Mouse (Mus musculus): ENCODE measurements at regions not wholly inside any gene's neighbourhood (a gene's known extent, or its start where the extent isn't known, plus 50 kb on each side); places are given as distances from the start of the nearest gene placed in this dataset.

DNA sequence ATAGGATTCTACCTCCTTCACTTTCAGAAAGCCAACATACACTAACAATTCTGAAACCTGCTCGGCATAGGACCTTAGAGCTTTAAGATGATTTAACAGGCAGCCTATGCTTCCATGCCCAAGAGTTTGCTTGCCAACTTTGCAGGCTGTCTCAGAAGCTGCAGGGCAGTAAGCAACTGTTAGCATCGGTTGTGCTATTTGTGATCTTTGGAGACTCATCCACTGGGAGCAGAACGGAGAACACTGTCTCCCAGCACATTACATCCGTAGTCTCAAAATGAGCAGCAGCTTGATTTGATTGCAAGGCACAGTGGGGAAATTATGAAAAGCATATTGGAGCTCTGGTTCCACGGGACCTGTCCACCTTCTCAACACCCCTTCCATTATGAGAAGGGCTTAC, 108.5 kb upstream of the Pter start:
- no peak for DNase-seq (ENCODE audit: low spot score in 2 of 2)

DNA sequence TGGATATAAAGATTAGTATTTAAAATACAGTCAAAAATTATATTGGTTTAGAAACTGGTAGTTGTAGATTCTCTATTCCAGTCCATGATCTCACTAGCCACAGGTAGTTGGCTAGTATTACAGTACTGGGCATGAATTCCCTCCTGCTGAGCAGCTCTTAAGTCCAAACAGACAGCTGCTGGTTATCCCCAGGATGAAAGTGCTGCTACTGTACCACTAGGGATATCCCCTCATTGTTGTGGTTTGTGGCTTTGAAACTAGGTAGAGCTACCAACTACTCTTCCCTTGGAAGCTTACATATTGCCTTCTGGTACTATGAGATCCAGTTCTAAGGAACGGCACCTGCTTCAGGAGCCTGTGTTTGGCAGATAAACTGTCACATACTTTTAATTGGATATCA, 97.9 kb upstream of the Pter start:
- DNase-seq (ENCODE audit: low spot score in 2 of 2), result no peak

DNA sequence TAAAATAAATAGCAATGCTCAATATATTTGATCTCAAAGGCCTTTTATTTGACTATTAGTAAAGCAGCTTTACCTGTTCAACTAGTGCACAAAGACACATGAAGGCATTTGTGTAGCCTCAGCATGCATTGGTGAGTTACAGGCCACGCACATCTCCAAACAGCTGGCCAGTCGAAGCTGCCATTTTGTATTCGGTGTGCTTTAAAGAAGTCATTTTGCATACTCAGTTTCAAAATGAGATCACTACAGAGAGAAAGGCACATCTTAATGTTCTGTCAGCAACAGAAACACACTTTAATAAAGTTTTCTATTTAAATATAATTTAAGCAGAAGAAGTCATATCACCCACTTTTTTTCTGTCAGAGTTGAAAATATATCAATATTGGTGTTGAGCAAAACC, 90.3 kb upstream of the Pter start:
- DNase-seq (ENCODE audit: low spot score in 2 of 2), result no peak

DNA sequence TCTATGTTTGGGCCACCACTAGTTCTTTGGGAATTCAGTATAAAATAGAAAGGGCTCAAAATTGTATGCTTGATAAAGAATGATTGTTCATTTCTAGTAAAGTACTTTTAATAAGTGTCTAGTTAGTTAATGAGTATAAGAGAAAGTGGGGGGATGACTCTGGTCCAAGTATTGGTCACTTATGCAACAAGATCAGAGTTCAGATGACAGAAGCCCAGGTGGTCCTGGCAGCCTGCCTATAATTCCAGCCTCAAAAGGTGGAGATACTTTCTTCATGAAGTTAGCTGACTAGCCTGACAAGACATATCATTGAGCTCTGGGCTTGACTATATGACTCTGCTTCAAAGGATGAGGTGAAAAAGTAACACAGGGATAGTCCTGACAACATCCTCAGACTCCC, 57.3 kb upstream of the Pter start:
- DNase-seq (ENCODE audit: low spot score in 2 of 2), result no peak

DNA sequence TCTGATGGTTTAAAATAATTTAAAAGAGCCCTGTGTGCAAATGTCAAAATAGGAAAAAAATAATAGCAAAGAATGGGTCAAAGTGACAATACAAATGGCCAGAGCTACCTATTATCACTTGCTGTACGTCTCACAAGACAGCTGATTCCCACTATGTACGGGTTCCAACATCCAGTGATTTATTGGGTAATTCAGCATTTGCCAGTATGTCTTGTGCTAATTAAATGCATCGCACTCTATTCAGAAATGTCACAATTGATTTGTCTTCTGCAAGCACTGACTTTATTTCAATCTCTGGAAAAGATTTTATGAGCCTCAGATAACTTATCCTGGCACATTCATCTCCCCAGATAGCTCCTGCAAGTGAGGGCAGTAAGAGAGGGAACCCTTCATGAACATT, 55.1 kb upstream of the Pter start:
- DNase-seq (ENCODE audit: low spot score in 2 of 2), result no peak
